Mouse (Mus musculus): ENCODE data around the gene Clrn3. TPM values are rescaled to one million over a fixed set of nuclear protein-coding genes. Genes with fewer than 3 reads are reported as not detected.
A peak's percentile ranks its signal among the peaks of the same experiment; 100 is the strongest.

The Clrn3 gene
- polyA plus RNA-seq, 1 experiment from 2014 or later = not detected

- no peaks in the 10 kb centered on the region for H3K36me3 ChIP-seq (ENCODE audit: control insufficient read depth, insufficient read depth, low read length)
- ATAC-seq (ENCODE audit: insufficient number of reproducible peaks, insufficient read depth, low FRiP score, low read depth) = peak; percentile 88
- H3K4me1 ChIP-seq (ENCODE audit: control insufficient read depth in 2 of 2, insufficient read depth in 2 of 2, low read length in 2 of 2) = peaks cover 4 to 5% of the 10 kb centered on the region in 2 experiments; a peak in 2 of 4 replicates
- peak within 1 kb of the TSS; percentile 67 for H3K9ac ChIP-seq (ENCODE audit: low read length)
- no peaks in the 10 kb centered on the region for H3K9me3 ChIP-seq (ENCODE audit: control insufficient read depth, low read length)
- no peak within 1 kb of the TSS for H3K27ac ChIP-seq (replicated peaks in 1 of 2; ENCODE audit: control insufficient read depth in 1 of 2, insufficient read depth in 1 of 2, low read depth in 2 of 2, low read length in 2 of 2)
- H3K4me3 ChIP-seq (ENCODE audit: control insufficient read depth in 1 of 2, insufficient read depth in 1 of 2, low read depth in 1 of 2, low read length in 2 of 2) = peak within 1 kb of the TSS; percentile 61 to 64
- peak within 1 kb of the TSS; percentile 99 for H3K4me2 ChIP-seq (ENCODE audit: low read length)
- H3K27me3 ChIP-seq (ENCODE audit: control insufficient read depth, insufficient read depth, low read length) = 0 out of 2 replicates have a peak, but pooled peaks cover 5% of the 10 kb centered on the region
- WGBS = 4% methylated on average over 27 of the region's 28 CpGs
These were observed 9.0 kb upstream of the Clrn3 start, which contains the start of gene Ptpre for GRCm38 (mm10) chr7:135537341-135537901. Gene Ptpre, plus strand, starts transcription at chr7:135537481.

DNA sequence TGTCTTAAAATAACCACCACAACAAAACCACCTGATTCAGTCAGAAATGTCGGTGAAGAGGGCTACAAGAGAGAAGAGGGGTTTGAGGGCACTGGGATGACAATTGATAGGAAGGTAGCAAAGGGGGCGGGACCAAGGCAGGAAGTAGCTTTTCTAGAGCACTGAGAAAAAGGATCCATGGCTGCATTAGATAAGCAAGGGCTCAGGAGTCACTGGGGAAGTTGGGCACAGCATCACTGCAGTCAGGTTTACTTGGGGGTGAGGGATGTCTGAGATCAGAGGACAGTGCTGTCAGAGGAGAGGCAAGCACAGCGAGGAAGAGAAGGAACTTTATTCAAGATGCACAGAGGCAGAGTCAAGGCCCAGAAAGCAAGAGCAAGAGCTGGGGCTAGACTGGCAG lies 7.5 kb upstream of the Clrn3 start:
- Histone ChIP-seq H3K9me3 (ENCODE audit: control insufficient read depth, low read length) (no peaks in the 10 kb centered on the region), H3K27ac (replicated peaks in 1 of 2; ENCODE audit: control insufficient read depth in 1 of 2, insufficient read depth in 1 of 2, low read depth in 2 of 2, low read length in 2 of 2) (no peak overlapping the region), H3K9ac (ENCODE audit: low read length) (no peak overlapping the region), H3K36me3 (ENCODE audit: control insufficient read depth, insufficient read depth, low read length) (no peaks in the 10 kb centered on the region), H3K4me1 (ENCODE audit: control insufficient read depth in 2 of 2, insufficient read depth in 2 of 2, low read length in 2 of 2) (peaks cover 4 to 5% of the 10 kb centered on the region in 2 experiments; a peak in 2 of 4 replicates), H3K4me2 (ENCODE audit: low read length) (no peak overlapping the region), H3K4me3 (ENCODE audit: control insufficient read depth in 1 of 2, insufficient read depth in 1 of 2, low read depth in 1 of 2, low read length in 2 of 2) (no peak overlapping the region), H3K27me3 (ENCODE audit: control insufficient read depth, insufficient read depth, low read length) (0 out of 2 replicates have a peak, but pooled peaks cover 5% of the 10 kb centered on the region)
- 73% methylated on average over 3 of the region's 3 CpGs for WGBS
- ATAC-seq (ENCODE audit: insufficient number of reproducible peaks, insufficient read depth, low FRiP score, low read depth) = no peak

- Histone ChIP-seq H3K4me2 (ENCODE audit: low read length) (no peak overlapping the region), H3K27ac (replicated peaks in 1 of 2; ENCODE audit: control insufficient read depth in 1 of 2, insufficient read depth in 1 of 2, low read depth in 2 of 2, low read length in 2 of 2) (no peak overlapping the region), H3K9ac (ENCODE audit: low read length) (no peak overlapping the region), H3K9me3 (ENCODE audit: control insufficient read depth, low read length) (no peaks in the 10 kb centered on the region), H3K4me1 (ENCODE audit: control insufficient read depth in 2 of 2, insufficient read depth in 2 of 2, low read length in 2 of 2) (peaks cover 4 to 5% of the 10 kb centered on the region in 2 experiments; a peak in 2 of 4 replicates), H3K4me3 (ENCODE audit: control insufficient read depth in 1 of 2, insufficient read depth in 1 of 2, low read depth in 1 of 2, low read length in 2 of 2) (no peak overlapping the region), H3K36me3 (ENCODE audit: control insufficient read depth, insufficient read depth, low read length) (no peaks in the 10 kb centered on the region), H3K27me3 (ENCODE audit: control insufficient read depth, insufficient read depth, low read length) (0 out of 2 replicates have a peak, but pooled peaks cover 5% of the 10 kb centered on the region)
- WGBS = 20% methylated on average over 2 of the region's 2 CpGs
- no peak for ATAC-seq (ENCODE audit: insufficient number of reproducible peaks, insufficient read depth, low FRiP score, low read depth)
These were observed 6.2 kb upstream of the Clrn3 start for GRCm38 (mm10) chr7:135534548-135535189.

DNA sequence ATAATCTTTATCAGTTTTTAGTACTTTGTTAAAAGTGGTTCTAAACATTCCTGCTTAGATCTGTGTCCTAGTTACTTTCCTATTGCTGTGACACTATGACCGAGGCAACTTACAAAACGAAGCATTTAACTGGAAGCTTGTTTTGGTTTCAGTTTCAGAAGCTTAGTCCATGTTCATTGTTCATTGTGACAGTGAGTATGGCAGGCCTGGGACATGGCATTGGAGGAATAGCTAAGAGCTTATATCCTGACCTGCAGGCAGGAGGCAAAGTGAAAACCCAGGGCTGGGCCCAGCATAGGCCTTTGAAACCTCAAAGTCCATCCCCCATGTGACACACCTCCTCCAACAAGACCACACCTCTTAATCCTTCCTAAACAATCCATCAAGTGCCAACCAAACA lies 614 bp upstream of the Clrn3 start:
- Histone ChIP-seq H3K27me3 (ENCODE audit: control insufficient read depth, insufficient read depth, low read length) (no peaks in the 10 kb centered on the region), H3K4me1 (ENCODE audit: control insufficient read depth in 2 of 2, insufficient read depth in 2 of 2, low read length in 2 of 2) (no peaks in the 10 kb centered on the region), H3K9me3 (ENCODE audit: control insufficient read depth, low read length) (no peaks in the 10 kb centered on the region), H3K4me2 (ENCODE audit: low read length) (no peak overlapping the region), H3K36me3 (ENCODE audit: control insufficient read depth, insufficient read depth, low read length) (no peaks in the 10 kb centered on the region), H3K4me3 (ENCODE audit: control insufficient read depth in 1 of 2, insufficient read depth in 1 of 2, low read depth in 1 of 2, low read length in 2 of 2) (no peak overlapping the region), H3K9ac (ENCODE audit: low read length) (no peak overlapping the region), H3K27ac (replicated peaks in 1 of 2; ENCODE audit: control insufficient read depth in 1 of 2, insufficient read depth in 1 of 2, low read depth in 2 of 2, low read length in 2 of 2) (no peak overlapping the region)
- no peak for ATAC-seq (ENCODE audit: insufficient number of reproducible peaks, insufficient read depth, low FRiP score, low read depth)
- 85% methylated on average over 2 of the region's 2 CpGs for WGBS

GRCm38 (mm10) chr7:135527169-135527568 lies 1.3 kb downstream of the Clrn3 start:
- H3K9me3 ChIP-seq (ENCODE audit: control insufficient read depth, low read length) = no peaks in the 10 kb centered on the region
- 17% methylated on average over 3 of the region's 3 CpGs for WGBS
- no peak overlapping the region for H3K4me3 ChIP-seq (ENCODE audit: control insufficient read depth in 1 of 2, insufficient read depth in 1 of 2, low read depth in 1 of 2, low read length in 2 of 2)
- no peak for ATAC-seq (ENCODE audit: insufficient number of reproducible peaks, insufficient read depth, low FRiP score, low read depth)
- H3K27ac ChIP-seq (replicated peaks in 1 of 2; ENCODE audit: control insufficient read depth in 1 of 2, insufficient read depth in 1 of 2, low read depth in 2 of 2, low read length in 2 of 2) = no peak overlapping the region
- H3K36me3 ChIP-seq (ENCODE audit: control insufficient read depth, insufficient read depth, low read length) = no peaks in the 10 kb centered on the region
- no peaks in the 10 kb centered on the region for H3K4me1 ChIP-seq (ENCODE audit: control insufficient read depth in 2 of 2, insufficient read depth in 2 of 2, low read length in 2 of 2)
- H3K27me3 ChIP-seq (ENCODE audit: control insufficient read depth, insufficient read depth, low read length) = no peaks in the 10 kb centered on the region
- H3K9ac ChIP-seq (ENCODE audit: low read length) = no peak overlapping the region
- H3K4me2 ChIP-seq (ENCODE audit: low read length) = no peak overlapping the region

- Histone ChIP-seq H3K27me3 (ENCODE audit: control insufficient read depth, insufficient read depth, low read length) (no peaks in the 10 kb centered on the region), H3K9ac (ENCODE audit: low read length) (no peak overlapping the region), H3K4me2 (ENCODE audit: low read length) (no peak overlapping the region), H3K4me3 (ENCODE audit: control insufficient read depth in 1 of 2, insufficient read depth in 1 of 2, low read depth in 1 of 2, low read length in 2 of 2) (no peak overlapping the region), H3K4me1 (ENCODE audit: control insufficient read depth in 2 of 2, insufficient read depth in 2 of 2, low read length in 2 of 2) (no peaks in the 10 kb centered on the region), H3K36me3 (ENCODE audit: control insufficient read depth, insufficient read depth, low read length) (no peaks in the 10 kb centered on the region), H3K9me3 (ENCODE audit: control insufficient read depth, low read length) (no peaks in the 10 kb centered on the region), H3K27ac (replicated peaks in 1 of 2; ENCODE audit: control insufficient read depth in 1 of 2, insufficient read depth in 1 of 2, low read depth in 2 of 2, low read length in 2 of 2) (no peak overlapping the region)
- WGBS = 64% methylated on average over 3 of the region's 3 CpGs
- no peak for ATAC-seq (ENCODE audit: insufficient number of reproducible peaks, insufficient read depth, low FRiP score, low read depth)
These were observed 1.8 kb downstream of the Clrn3 start for GRCm38 (mm10) chr7:135526574-135527152.

- no peaks in the 10 kb centered on the region for H3K27me3 ChIP-seq (ENCODE audit: control insufficient read depth, insufficient read depth, low read length)
- no peak overlapping the region for H3K4me3 ChIP-seq (ENCODE audit: control insufficient read depth in 1 of 2, insufficient read depth in 1 of 2, low read depth in 1 of 2, low read length in 2 of 2)
- H3K36me3 ChIP-seq (ENCODE audit: control insufficient read depth, insufficient read depth, low read length) = no peaks in the 10 kb centered on the region
- H3K9ac ChIP-seq (ENCODE audit: low read length) = no peak overlapping the region
- no peaks in the 10 kb centered on the region for H3K9me3 ChIP-seq (ENCODE audit: control insufficient read depth, low read length)
- 83% methylated on average over 6 of the region's 6 CpGs for WGBS
- ATAC-seq (ENCODE audit: insufficient number of reproducible peaks, insufficient read depth, low FRiP score, low read depth) = no peak
- H3K4me2 ChIP-seq (ENCODE audit: low read length) = no peak overlapping the region
- no peaks in the 10 kb centered on the region for H3K4me1 ChIP-seq (ENCODE audit: control insufficient read depth in 2 of 2, insufficient read depth in 2 of 2, low read length in 2 of 2)
- H3K27ac ChIP-seq (replicated peaks in 1 of 2; ENCODE audit: control insufficient read depth in 1 of 2, insufficient read depth in 1 of 2, low read depth in 2 of 2, low read length in 2 of 2) = no peak overlapping the region
These were observed 4.0 kb downstream of the Clrn3 start for GRCm38 (mm10) chr7:135524424-135524967.

All from heart, embryonic 14.5 days (tissue).